Mouse (Mus musculus) R1 (cell line): ENCODE measurements around the gene BC049352.

Experiments
- DNase-seq: peaks from one replicate; pipeline ENCODE4 v3.0.0-alpha.2; 2018; ENCODE audit warnings: low read depth, low spot score

The BC049352 gene

DNA sequence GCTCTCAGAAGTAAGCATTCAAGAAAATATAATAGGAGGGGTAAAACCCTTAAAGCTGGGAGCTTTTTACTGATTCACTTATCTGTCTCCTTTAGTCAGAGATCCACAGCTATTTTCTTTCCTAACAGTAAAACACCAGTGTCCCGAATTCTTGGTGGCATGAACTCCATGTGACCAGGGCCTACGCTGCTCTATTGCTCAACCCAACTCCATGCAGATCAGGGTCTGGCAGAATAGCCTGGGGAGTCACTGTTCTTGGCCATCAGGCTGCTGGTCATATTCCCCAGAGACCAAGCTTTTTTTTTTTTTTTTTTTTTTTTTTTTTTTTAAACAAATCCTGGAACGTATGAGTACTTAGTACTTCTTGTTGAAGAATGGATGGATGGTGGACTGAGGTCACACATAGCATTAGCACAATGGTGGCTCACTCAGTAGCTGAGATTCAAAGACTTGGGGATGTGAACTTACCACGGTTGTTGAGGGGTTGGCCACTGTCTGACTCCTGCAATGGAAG, 7.9 kb downstream of the BC049352 start:
- no peak for DNase-seq

DNA sequence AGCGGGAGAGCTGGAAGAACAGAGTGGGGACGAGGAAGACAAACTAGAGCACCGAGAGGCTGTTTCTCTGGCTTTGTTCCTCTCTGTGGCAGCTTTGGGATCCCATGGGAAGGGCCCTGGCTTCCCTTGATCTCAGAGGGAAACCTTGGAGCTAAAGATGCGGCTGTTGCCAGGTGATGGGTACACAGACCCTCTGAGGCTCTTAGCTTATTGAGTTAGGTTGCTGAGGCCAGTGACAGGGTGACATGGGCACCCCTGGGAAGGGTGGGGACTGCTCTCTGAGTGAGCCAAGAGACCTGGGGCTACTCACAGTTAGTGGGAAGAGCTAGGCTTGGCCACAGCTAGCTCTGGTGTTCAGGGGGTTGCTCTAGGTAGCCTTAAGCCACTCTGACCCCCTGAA, 13.7 kb downstream of the BC049352 start:
- DNase-seq: no peak

DNA sequence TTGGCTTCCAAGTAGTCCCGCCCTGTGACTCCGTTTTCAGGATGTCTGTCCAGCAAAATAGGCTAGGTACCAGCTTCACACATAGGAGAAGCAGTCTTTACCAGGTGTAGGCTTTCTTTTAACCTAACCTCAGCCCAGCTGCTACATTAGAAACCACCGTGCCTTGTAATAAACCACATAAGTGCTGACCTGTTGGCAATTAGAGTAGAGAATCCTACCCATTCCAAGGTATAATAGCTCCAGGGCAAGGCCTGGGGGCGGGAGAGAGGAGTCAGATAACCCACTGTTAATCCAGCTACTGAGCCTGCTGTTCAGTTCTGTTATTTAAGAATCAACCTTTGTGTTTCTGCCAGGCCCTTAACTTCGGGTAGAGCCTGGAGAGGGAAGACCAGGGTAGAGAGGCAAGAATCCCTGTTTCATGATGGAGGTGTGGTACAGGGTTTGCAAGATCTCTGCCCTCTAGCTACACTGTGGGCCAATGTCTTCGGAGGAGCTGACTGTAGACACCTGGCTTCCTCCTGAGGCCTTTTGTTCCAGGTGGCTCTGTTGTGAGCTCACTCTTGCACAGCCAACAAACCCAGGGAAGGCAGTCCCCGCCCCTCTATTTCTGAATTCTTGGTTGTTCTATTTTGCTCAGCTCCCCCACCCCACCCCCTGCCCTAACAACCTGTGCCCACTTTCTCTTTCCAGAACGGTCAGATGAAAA, 14.5 kb downstream of the BC049352 start:
- no peak for DNase-seq

DNA sequence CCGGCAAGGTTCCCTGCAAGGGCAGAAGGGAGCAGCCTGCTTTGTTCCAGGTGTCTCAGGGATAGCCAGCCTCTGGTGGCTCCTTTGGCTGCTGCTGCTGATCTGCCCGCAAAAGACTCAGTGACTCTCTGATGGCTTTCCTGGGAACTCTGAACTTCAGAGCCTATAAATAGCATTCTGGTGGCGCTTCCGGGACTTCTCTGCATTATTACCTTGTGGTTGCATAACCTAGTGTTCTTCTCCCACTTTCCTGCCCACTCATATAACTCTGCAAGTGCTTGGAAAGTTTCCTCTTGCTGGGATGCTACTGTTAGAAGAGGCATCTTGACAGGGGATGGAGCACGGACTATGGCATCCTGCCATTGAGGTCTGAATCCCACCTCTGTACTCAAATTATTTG, 15.7 kb downstream of the BC049352 start:
- no peak for DNase-seq

DNA sequence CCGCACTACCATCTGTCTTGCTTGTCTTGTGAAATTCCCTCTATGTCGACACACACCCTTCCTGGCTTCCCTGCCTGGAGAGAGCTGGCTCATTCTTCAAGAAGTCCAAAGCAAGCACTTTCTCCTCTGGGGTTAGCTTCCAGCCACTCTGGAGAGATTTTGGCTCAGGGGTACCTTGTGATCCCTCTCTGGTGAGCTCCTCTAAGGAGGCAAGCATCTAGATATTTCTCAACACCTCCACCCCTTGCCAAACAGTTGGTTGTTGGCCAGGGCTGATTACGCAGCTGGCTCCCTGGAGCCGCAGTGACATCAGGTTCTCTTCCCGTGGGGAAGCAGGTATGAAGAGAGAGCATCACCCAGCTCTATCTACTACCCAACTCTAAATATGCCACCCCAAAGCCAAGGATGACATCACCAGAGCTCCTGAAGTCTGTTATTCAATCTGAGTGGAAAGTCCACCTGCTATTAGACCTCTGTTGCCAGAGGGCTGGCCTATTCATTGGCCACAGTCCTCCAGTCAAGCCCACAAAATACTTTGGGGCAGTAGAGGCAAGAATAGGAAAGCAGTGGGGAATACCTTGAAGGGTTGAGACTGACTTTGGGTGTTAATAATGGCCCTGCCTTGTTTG, 19.6 kb downstream of the BC049352 start:
- DNase-seq: no peak

DNA sequence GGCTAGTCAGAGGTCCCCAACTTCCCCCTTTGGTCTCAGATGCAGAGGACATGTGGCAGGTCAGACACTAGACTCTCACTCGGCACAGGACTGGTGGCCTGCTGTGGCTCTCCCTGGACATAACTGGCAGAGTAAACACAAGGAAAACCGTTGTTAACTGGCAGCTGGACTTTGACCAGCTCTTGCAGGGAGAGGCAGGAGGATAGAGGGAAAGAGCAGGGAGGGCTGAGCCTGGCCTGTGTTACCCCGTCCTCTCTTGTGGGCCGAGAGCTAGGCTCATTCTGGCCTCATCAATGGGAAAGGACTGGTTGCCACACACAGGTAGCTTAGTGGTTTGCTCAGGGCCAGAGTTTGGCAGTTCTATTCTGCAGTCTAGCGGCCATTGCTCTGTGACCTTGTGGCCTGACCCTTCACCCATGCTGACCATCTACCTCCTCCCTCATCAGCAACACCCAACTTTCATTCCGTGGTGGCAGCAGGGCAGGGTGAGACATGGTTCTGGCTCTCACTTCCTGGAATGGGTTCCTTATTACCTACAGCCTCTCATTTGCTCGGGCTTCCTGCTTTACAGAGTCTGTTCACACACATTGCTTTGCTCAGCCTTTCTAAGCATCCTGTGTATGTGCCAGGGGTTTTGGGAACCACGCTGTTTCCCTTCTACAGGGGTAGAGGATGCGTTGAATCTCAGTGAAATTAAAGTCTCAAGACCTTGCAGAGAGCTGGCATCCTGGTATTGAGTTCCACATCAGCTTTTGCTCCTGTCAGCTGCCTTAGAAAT, 20.4 kb downstream of the BC049352 start:
- no peak for DNase-seq

DNA sequence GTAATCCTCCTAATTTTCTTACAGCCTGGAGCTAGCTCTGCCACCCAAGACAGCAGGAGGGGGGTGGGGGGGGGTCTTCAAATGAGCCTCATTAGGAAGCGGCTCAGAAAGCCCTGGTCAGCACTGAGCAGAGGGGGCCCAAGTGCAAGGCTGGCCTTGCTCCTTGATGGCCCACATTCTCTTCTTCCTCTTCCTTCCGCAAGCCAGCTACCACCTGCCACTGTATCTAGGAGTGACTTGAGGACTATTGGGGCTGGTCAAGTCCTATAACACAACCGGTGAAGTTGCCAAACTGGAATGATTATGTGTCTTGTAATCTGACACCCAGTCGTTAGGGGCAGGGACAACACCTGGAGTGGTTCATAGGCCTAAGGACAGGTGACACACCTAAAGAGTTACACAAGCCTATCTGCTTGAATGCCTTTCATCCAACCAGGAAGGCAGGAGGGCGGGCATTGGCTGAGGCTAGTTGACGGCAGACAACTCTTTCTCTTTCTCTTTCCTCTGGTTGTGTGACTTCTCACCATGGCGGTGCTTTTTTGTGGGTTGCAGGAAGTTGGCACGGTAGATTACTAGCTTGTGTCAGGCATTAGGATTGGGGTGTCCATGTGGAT, 22.1 kb downstream of the BC049352 start, which contains the start of gene Tmprss4:
Gene Tmprss4 (minus strand): TSS at position 296 of the 614 bp plus-strand sequence.
- DNase-seq: no peak

DNA sequence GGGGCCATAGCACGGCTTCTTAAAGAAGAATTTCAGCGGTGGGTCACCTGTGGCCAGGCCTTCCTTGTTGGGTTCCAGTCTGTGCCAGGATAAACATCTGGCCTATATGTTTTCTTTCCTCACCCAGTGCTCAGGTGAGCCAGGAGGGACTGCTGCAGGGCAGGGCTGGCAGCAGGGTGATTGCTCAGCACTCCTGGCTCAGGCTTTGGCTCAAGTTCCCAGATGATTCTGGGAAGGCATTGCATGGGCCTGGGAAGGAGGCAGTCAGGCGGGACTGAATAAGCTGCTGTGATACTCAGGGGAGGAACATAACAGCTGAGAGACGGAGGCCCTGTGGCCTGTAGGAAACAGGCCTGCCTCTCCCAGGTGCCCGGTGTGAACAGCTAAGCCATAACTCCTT, 23.3 kb downstream of the BC049352 start:
- no peak for DNase-seq

DNA sequence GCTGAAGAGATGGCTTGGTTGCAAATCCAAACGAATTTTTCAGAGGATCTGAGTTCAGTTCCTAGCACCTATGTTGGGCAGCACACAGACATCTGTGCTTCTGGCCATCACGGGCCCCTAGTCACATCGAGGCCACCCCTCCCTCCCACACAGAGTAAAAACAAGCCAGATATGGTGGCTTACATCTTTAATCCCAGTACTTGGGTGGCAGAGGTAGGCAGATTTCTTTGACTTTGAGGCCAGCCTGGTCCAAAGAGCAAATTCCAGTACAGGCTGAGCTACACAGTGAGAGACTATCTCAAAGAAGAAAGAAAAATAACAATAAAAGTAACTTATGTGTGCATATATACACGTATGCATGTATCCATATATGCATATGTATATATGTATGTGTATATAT, 24.3 kb downstream of the BC049352 start:
- DNase-seq: no peak

DNA sequence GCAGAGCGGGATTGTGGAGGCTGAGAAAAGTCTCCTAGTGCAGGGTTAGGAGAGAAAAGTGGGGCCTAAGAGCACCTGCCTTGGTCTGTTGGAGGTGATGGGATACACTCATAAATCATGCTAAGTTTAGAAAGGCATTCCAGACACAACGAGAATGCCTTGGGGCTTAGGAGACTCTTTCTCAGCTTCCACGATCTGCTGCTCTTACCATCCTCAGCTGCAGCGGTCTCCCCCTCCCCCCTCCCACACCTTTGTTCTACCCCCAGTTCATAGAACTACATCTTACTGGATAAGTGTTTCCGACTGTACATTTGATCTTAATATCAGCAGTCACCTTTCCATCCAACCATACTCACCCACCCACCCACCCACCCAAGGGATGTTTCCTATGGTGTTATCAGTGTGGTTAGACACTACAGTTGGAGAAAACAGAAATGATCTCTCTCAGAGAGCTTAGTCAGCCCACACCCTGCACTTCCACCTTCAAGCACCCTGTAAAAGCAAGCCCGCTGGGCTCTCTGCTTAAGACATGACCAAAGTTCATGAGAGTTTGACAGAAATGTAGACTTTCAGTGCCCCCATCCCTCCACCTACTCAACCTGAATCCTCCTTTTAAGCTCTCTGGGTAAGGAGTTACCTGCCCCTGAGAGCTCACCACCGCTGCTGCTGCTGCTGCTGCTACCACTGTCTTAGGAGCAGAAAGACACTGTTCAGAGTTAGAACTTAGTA, 25.4 kb downstream of the BC049352 start:
- DNase-seq: no peak

DNA sequence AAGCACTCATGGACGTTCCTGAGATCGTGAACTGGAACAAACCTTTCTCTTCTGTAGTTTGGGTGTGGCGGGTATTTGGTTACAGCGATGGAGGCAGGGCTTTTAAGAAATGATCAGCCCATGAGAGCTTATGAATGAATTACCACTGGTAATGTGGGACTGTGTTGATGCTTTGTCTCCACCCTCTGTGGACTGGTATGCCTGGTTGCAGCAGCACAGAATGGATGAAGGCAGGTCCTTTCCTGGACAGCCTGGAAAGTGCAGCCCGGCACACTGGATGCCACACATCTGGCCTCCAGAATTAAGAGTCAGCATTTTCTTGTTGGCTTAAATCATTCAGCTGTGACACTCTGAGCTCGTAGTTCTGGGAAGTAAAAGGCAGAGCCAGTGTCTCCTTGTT, 30.2 kb downstream of the BC049352 start:
- DNase-seq: no peak

DNA sequence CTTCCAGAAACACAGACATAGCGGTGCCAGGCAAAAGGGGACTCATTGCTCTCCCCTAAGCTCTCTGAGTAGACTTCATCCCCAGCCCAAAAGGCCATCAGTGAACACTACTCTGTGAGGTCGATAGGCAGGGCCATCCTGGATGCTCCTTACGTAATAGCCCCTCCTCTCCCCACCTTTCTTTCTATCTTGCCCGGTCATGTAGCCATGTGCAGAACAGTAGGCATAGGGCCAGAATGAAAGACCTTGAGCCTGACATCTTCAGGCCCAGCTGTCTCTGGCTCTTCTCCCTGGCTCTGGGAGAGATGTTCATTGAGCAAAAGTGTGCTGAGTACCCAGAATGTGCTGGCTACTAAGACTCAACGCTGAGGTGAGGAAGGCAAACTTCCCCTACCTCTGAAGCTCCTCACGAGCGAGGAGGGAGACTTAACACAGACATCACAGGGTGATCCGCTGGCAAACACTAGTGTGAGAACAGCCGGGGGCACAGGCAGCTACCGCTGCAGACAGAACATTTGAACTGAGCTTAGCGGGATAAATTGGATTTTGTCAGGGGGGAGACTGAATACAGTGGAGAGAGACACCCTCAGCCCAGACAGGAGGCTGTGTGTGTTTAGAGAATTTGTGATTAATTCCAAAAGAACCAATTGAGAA, 33.8 kb downstream of the BC049352 start:
- no peak for DNase-seq

DNA sequence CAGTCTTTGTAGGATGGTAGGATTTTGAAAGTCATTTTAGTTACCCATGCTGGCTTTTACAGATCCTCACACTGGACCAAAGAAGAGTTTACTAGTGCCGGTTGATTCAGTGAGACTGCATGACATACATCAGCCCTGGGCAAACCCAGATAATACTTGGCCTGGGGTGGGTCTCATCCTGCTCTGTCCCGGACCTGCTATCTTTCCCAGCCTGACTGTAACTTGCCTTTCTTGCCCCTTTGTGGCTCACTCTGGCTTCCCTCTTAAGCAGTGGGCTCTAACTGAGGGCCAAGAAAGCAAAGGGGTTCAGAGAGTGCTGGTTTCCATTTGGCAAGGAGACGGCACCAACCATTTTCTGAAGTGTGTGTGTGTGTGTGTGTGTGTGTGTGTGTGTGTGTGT, 37.8 kb downstream of the BC049352 start:
- DNase-seq: no peak

DNA sequence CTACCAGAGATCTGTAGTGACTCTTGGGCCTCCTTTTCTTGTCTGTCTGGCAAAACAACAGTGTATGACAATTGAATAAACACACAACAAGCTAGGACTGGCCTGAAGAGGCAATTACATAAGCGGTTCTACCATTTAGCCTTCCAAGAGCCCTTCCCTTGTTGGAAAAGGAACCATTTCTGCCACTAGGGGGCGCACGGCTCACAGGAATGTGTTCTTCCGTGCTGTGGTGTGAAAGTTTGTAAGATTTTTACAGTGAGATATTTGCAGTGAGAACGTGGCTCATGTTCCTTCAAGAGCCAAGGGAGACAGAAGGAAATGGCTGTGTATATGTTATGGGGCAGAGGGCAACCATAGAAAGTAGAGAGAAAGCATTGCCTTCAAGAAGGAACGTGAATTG, 39.8 kb downstream of the BC049352 start:
- DNase-seq: peak; percentile 85

DNA sequence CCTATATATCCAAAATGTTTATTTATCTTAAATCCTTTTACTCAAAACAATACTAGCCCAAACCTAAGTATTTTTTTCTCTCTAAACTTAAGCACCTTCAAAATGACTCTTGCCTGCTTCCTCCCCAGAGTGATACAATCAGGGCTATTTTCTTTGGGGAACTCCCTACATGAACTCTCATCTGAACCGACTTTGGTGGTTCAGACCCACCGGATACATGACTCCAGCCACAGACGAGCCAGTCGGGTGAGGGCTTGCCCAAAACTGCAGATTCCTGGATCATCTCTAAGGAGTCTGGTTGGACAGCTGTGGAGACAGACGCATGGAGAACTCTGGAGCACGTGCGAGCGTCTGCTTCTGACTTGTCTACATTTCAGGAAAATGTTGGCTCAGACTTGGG, 47.6 kb downstream of the BC049352 start:
- no peak for DNase-seq

DNA sequence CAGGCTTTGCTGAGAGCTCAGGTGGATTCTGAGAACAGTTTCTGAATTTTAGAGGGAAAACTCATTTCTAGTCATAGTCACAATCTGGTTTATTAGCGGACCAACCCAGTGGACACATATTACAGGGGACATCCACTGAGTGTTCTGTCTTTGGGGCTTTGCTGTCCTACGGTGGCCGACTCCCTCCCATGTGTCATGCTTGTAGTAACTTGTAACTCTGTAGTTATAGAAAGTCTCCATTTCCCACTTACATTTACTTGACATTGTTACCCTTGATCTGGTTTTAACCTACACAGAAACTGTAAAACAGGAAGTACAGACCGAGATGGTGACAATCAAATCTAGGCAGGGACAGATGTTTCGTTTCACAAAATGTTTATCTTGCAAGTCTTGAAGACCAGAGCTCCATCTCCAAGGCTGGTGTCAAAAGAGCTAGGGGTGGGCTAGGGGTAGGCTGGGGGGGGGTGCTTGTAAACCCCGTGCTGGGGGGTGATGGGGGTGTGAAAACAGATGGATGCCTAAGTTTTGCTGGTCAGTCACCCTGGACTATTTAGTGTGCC, 53.9 kb downstream of the BC049352 start:
- DNase-seq: no peak

DNA sequence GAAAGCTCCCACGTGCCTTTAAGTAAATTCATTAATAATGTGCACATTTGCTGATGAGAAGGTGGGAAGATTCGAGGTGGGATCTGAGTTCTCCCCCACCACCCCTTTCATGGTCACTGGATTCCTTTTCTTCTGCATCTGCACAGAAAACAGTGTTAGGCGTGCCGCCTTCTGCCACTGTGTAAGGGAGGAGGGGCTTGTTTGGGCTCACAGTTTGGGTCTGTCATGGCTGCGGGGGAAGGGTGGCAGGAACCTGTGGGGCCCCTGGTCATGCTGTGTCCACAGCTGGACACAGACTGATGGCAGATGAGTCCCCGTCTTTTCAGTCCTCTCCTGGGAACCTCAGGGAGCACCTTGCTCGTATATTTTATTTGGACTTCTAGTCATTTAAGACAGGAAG, 54.9 kb downstream of the BC049352 start:
- DNase-seq: no peak

DNA sequence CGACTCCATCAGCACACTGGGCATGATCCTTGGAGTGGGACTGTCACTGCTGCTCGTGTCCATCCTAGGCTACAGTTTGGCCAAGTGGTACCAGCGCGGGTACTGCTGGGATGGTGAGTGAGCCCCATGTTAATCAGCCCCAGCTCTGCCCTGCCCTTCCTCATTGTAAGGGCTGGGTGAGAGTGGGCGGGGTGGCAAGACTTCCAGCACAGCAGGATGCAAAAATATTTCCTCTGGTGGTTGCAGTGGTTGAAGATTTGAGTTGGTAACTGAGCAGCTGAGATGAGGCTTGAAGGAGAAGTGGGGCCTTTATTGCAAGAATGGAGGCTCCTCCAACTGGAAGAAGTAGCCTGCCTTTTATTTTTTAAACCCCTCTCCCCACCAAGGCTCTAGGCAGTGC, 59.6 kb downstream of the BC049352 start:
- no peak for DNase-seq

DNA sequence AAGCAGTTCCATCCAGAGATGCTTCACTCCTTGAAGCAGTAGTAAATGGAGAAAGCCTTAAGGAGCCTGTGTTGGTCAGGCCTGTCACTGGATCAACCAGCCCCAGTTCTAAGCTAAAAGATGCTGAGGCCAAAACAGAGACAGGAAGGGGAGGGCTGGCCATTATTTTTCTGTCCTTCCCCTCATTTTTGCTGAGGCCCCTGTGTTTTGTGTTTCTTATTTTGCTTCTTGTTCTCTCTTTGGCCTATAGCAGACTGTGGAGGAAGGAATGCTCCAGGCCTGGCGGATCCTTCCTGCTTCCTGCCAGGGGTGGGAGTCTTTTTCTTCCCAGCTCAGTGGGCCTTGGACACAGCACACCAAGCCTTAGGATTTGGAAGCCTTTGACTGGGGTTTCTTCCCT, 63.6 kb downstream of the BC049352 start:
- DNase-seq: no peak

DNA sequence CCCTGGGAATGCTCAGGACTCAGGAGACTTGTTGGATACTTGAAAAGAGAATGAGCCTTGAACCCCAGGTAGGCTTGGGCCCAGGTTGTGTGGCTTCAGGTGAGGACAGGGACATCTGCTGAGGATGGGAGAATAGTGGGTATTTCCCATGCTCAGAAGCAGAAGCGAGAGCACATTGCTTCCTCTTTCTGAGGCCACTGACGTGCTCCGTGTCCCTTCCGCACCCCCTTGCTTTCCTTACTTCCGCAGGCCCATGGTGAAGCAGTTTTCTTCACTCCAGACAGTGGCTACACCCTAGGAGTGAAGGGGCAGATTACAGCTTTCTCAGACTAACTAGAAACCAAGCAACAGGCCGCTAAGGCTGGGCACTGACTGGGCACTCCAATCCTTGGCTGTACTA, 64.3 kb downstream of the BC049352 start:
- DNase-seq: no peak

DNA sequence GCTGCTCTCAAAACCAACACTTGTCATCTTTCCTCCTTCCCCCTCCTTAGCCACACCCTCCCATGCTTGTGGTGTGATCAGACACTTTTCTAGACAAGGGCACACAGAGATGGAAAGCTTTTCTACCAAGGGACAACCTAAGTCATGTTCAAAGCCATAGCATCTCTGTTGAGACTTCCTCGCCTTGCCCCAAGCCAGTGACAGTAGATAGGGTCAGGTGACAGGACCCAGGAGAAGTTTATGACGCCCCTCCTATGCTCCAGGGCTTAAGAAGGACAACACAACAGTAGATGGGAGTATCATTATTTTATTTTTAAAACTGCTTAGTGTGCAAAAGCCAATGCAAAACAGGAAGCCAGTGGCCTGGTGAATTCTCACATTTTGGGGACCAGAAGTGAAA, 65.7 kb downstream of the BC049352 start:
- DNase-seq: no peak
